Mouse (Mus musculus) C2C12 (cell line): ENCODE measurements around the gene Slc17a6.

ENCODE experiments used
- CEBPB ChIP-seq: IDR thresholded peaks from one replicate; pipeline ENCODE4 v1.6.1; 2011; ENCODE audit warnings: low read depth, mild to moderate bottlenecking, control low read depth, moderate library complexity
- CTCF ChIP-seq: IDR thresholded peaks from one replicate; pipeline ENCODE4 v1.5.1; 2011; ENCODE audit not compliant: control insufficient read depth, insufficient read depth, insufficient read length
- MAX ChIP-seq: IDR thresholded peaks from one replicate; pipeline ENCODE4 v1.6.1; 2011; ENCODE audit warnings: mild to moderate bottlenecking, control low read depth
- MYOD1 ChIP-seq: IDR thresholded peaks from one replicate; pipeline ENCODE4 v1.6.1; 2011; ENCODE audit warnings: low read depth; ENCODE audit not compliant: control insufficient read depth, insufficient read length
- MYOG ChIP-seq: IDR thresholded peaks from one replicate; pipeline ENCODE4 v1.6.1; 2011; ENCODE audit not compliant: control insufficient read depth, insufficient read length; ENCODE audit errors: extremely low read depth
- USF1 ChIP-seq: IDR thresholded peaks from one replicate; pipeline ENCODE4 v1.6.1; 2011; ENCODE audit warnings: low read depth, mild to moderate bottlenecking, control low read depth, moderate library complexity

DNA sequence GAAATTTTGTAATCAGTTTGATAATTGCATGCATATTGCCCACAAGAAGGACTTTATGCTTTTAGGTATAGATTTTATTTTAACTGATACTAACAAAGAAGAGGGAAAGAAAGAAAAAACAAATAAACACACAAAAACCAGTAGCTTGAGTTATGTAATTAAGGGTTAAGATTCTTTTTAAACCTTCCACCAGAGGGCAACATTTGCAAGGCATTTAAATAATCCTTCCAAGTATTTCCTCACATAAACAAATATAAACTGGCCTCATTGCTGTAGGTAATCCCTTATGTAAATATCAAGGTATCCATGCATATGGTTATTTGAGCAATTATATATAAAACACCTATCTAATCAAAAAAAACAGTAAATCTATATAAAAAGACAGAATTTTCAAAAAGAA lies 3.9 kb upstream of the Slc17a6 start:
- TF ChIP-seq CTCF = no peak
- no peak for TF ChIP-seq MAX
- TF ChIP-seq CEBPB = no peak
- no peak for TF ChIP-seq USF1
- no peak for TF ChIP-seq MYOD1
- TF ChIP-seq MYOG = no peak
